Mouse (Mus musculus): Measurements from ENCODE around the gene Tshz2.

The Tshz2 gene

GRCm38 (mm10) chr2:170101132-170101531 is 468.3 kb downstream of the Tshz2 start:
- peak; percentile 82 for DNase-seq (ENCODE audit: low read depth, low spot score)

DNA sequence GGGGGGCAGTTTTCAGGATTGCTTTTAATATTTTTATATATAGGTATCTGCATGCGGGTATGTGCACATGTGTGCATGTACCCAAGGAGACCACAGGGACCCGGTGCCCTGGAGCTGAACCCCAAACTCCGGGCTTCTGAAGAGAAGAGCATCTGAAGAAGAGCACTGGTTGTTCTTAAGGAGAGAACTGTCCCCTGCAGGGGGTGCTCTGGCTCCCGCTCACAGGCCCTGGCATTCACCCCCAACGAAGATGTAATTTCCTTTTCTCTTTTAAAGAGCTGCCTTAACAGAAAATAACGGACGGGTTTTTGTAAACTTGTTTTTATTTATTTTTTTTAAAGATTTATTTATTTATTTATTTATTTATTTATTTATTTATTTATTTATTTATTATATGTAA is 469.1 kb downstream of the Tshz2 start:
- DNase-seq (ENCODE audit: low read depth, low spot score) = no peak

- DNase-seq (ENCODE audit: low read depth, low spot score) = no peak
These were observed 470.5 kb downstream of the Tshz2 start for GRCm38 (mm10) chr2:170103341-170103740.

- DNase-seq (ENCODE audit: low read depth, low spot score) = peak; percentile 69
These were observed 471.0 kb downstream of the Tshz2 start for GRCm38 (mm10) chr2:170103852-170104251.

- no peak for DNase-seq (ENCODE audit: low read depth, low spot score)
These were observed 471.6 kb downstream of the Tshz2 start for GRCm38 (mm10) chr2:170104396-170104795.

DNA sequence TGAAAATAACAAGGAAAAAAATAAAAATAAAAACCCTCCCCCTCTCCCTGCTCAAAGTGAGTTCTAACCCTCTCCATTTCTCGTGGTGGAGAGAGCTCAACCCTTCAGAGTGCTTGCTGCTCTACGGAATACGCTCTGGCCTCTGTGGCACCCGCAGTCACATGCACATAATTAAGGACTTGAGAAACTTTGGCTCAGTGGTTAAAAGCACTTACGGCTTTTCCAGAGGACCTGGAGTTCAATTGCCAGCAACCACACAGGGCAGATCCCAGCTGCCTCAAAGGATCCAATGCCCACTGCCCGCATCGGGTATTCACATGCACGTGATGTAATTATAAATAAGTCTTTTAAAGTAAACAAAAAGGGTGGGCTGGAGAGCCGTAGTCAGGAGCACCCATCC is 473.2 kb downstream of the Tshz2 start:
- no peak for DNase-seq (ENCODE audit: low read depth, low spot score)

DNA sequence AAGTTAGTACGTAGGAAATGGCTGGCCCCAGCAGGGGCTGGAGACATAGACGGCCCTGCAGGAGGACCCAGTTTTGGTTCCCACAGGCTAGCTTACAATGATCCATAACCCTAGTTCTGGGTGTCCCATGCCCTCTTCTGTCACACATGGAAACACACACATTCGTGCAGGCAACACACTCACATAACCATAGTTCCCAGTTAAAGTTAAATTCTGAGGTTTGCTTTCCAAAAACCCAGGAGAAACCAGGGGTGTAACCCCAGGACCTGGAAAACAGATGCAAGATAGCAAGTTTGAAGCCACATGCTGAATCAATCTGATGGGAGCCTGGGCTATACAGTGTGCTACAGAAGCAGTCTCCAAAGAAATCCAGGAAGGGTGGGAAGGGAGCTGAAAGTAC is 475.0 kb downstream of the Tshz2 start:
- no peak for DNase-seq (ENCODE audit: low read depth, low spot score)

DNA sequence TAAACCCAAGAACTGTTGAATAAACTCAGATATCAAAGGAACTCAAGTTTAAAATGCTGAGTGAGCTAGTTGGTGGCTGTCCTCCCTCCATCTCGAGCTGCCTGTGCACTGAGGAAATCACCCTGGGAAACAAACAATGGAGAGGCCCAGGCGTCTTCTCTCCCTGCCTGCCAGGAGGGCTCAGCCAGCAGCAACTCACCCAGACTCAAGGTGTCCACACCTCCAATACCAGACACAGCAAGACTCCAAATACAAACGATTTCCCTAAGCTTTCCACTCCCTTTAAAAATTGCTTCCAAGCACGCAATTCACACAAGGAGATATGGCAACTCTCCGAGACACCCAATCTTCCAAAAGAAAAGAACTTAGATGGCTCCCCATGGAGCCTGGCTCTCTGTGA is 476.7 kb downstream of the Tshz2 start:
- no peak for DNase-seq (ENCODE audit: low read depth, low spot score)

GRCm38 (mm10) chr2:170110306-170110705 is 477.5 kb downstream of the Tshz2 start:
- DNase-seq (ENCODE audit: low read depth, low spot score) = no peak

DNA sequence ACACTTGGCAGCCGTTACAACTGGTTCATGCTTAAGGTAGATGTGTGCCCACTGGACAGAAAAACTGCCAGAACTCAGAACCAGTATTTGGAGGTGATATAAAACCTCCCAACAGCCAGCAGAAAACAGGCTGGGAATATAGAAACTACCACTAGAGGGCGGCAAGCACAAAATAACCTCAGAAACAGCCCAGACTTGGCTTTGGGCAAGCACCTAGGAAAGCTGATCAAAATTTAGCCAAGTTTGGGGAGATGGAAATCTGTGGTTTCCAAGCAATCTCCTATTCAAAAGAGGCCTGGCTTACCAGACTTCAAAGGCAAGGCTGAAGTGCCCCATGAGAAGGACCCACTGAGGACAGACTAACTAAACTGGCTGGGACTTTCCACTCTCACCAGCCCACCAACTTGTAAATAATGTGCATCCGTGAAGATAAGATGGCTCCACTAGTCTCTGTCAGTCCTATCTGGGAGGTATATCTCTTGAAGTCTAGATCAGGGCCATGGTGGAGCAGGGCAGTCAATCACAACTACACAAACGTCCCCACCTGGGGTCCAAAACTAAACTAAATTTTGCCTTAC is 484.0 kb downstream of the Tshz2 start:
- DNase-seq (ENCODE audit: low read depth, low spot score) = peak; percentile 76

DNA sequence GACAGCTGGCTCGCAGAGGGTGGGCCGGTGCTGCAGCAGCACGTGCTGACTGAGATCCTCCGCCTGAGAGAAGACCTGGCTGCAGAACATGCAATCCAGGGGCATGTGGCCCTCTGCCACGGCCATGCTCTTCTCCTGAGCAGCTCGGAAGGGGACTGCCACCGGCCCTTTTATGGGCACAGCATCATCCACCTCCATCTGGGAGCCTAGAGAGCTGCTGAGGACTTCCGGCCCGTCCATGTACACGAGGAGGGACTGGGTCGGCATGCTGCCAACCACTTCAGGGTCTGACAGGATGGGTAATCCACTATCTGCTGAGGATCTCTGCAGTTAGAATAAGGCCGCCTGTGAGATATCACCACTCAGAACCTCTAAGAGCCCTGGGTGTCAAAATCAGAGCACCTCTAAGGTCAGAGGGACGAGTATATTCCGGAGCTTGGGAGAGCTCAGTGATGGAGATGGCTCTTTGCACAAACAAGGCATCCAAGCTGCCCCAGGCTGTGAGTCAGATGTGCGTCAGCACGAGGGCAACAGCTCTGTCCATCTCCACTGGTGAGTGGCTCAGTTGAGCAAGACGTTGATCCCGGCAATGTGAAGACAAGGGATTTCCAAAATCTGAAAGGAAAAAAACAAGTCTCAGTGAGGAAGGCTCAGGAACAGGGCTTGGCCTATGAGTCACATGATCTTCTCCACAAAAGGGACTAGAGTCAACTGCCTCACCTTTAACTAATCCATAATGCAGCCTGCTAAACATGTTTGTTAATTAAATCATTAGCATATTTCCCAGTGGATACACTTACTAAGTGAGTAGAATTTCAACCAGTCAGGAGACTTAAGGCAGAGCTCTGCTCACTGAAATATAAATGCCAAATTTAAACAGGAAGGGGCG is 487.6 kb downstream of the Tshz2 start:
- no peak for DNase-seq (ENCODE audit: low read depth, low spot score)
